Mouse (Mus musculus) megakaryocyte, embryonic 14.5 days (primary cell): Measurements from ENCODE around the gene Bcl2l1.

ENCODE experiments used
- FLI1 ChIP-seq: IDR thresholded peaks from 2 replicates; pipeline ENCODE4 v1.6.1; 2012; ENCODE audit warnings: low read length, inconsistent platforms, mixed read lengths
- GATA1 ChIP-seq: IDR thresholded peaks from 3 replicates; pipeline ENCODE4 v1.6.1; 2012; ENCODE audit warnings: mixed read lengths, low read length, inconsistent platforms, borderline replicate concordance

DNA sequence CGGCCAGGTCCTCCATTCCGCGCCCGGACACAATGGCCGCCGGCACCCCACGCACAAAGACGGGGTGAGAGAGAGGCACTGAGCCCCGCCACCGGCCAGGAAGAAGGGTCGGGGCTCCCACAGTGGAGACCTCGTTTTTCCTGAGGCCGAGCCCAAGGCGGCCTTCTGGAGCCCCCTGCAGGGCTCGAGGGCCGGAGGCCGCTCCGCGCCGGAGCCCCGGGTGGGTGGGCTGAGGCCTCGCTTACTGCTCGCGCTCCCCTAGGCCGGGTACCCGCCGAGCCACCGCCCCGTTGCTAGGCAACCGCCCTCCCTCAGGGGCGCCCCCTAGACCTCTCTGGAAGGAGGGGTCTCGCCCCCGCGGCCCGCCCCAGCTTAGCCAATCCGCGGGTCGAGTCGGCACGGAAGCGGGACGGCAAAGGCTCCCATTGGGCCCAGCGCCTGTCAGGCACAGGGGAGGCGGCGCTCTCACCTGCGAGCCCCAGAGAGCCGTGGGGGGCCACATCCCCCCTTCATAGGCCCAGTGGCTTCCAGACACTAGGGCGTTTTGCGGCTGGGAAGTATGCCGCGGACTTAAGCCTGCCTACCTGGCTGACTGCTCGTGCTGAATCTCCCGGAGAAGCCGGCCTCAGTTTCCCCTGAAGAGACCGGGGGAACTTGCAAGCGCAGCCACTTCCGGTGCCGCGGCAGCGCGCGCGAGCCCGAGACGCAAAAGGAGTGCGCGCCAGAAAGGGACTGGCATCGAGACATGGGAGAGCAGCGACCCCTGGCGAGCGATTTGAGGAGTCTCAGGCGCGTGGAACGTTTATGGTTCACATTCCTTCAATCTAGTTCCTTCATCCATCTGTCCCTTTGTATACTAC, at the start of gene Bcl2l1:
- TF ChIP-seq GATA1 (no peak), FLI1 (peak; percentile 86)
